Mouse (Mus musculus): ENCODE data around the gene Dhx37.

GRCm38 (mm10) chr5:125416183-125416582, 17.7 kb downstream of the Dhx37 start:
- TF ChIP-seq EP300 (IDR thresholded peaks at IDR 0.05) (no peak), CTCF (IDR thresholded peaks at IDR 0.05) (no peak)

Data from lung, postnatal 0 days (tissue).